Mouse (Mus musculus): ENCODE data around the gene Terb2. TPM values are rescaled to one million over a fixed set of nuclear protein-coding genes. Genes with fewer than 3 reads are reported as not detected.
A peak's percentile ranks its signal among the peaks of the same experiment; 100 is the strongest.

Terb2 gene
- polyA plus RNA-seq, 1 experiment from 2014 or later: not detected

GRCm38 (mm10) chr2:122156051-122156700, 29.9 kb upstream of the Terb2 start:
- 51% methylated on average over 4 of the region's 4 CpGs for WGBS (ENCODE audit: insufficient replicate concordance)
- ATAC-seq (ENCODE audit: low read depth): peak; percentile 78

GRCm38 (mm10) chr2:122157561-122157960, 28.5 kb upstream of the Terb2 start:
- H3K9ac ChIP-seq (ENCODE audit: low read depth, low read length): no peak overlapping the region
- H3K27me3 ChIP-seq (ENCODE audit: control insufficient read depth, insufficient read depth, low read depth, low read length): no peaks in the 10 kb centered on the region
- no peak overlapping the region for H3K4me2 ChIP-seq (ENCODE audit: low read depth, low read length)
- H3K4me3 ChIP-seq (ENCODE audit: low read depth, low read length): no peak overlapping the region
- peaks cover 6% of the 10 kb centered on the region; the same call in 1 of the 2 replicates for H3K36me3 ChIP-seq (ENCODE audit: control insufficient read depth, insufficient read depth)
- no peaks in the 10 kb centered on the region for H3K9me3 ChIP-seq (replicated peaks; ENCODE audit: control insufficient read depth, low read length)
- no peak for ATAC-seq (ENCODE audit: low read depth)
- no peak overlapping the region for H3K27ac ChIP-seq (ENCODE audit: low read length)
- peaks cover 14% of the 10 kb centered on the region for H3K4me1 ChIP-seq (ENCODE audit: control insufficient read depth, low read depth, low read length)

More at GRCm38 (mm10) chr2:122156051-122156700, 29.9 kb upstream of the Terb2 start:
- Histone ChIP-seq H3K4me2 (ENCODE audit: low read depth, low read length) (no peak overlapping the region), H3K4me1 (ENCODE audit: control insufficient read depth, low read depth, low read length) (peaks cover 14% of the 10 kb centered on the region), H3K9me3 (replicated peaks; ENCODE audit: control insufficient read depth, low read length) (no peaks in the 10 kb centered on the region), H3K9ac (ENCODE audit: low read depth, low read length) (no peak overlapping the region), H3K27me3 (ENCODE audit: control insufficient read depth, insufficient read depth, low read depth, low read length) (no peaks in the 10 kb centered on the region), H3K4me3 (ENCODE audit: low read depth, low read length) (no peak overlapping the region), H3K27ac (ENCODE audit: low read length) (peak overlapping the region; percentile 73), H3K36me3 (ENCODE audit: control insufficient read depth, insufficient read depth) (peaks cover 13% of the 10 kb centered on the region)

- peak overlapping the region; percentile 32; the same call in 1 of the 2 replicates for H3K27ac ChIP-seq (ENCODE audit: low read length)
- peaks cover 3% of the 10 kb centered on the region; the same call in 1 of the 2 replicates for H3K36me3 ChIP-seq (ENCODE audit: control insufficient read depth, insufficient read depth)
- no peaks in the 10 kb centered on the region for H3K27me3 ChIP-seq (ENCODE audit: control insufficient read depth, insufficient read depth, low read depth, low read length)
- ATAC-seq (ENCODE audit: low read depth): 0 out of 2 replicates have a peak, but pooled peaks have one; percentile 18
- H3K9me3 ChIP-seq (replicated peaks; ENCODE audit: control insufficient read depth, low read length): no peaks in the 10 kb centered on the region
- H3K4me3 ChIP-seq (ENCODE audit: low read depth, low read length): no peak overlapping the region
- WGBS (ENCODE audit: insufficient replicate concordance): 56% methylated on average over 6 of the region's 6 CpGs
- H3K4me2 ChIP-seq (ENCODE audit: low read depth, low read length): no peak overlapping the region
- peaks cover 14% of the 10 kb centered on the region for H3K4me1 ChIP-seq (ENCODE audit: control insufficient read depth, low read depth, low read length)
- H3K9ac ChIP-seq (ENCODE audit: low read depth, low read length): no peak overlapping the region
Observed at GRCm38 (mm10) chr2:122158362-122158802, 27.7 kb upstream of the Terb2 start.

GRCm38 (mm10) chr2:122159667-122160066, 26.4 kb upstream of the Terb2 start:
- no peaks in the 10 kb centered on the region for H3K36me3 ChIP-seq (ENCODE audit: control insufficient read depth, insufficient read depth)
- H3K9ac ChIP-seq (ENCODE audit: low read depth, low read length): no peak overlapping the region
- H3K4me3 ChIP-seq (ENCODE audit: low read depth, low read length): no peak overlapping the region
- no peaks in the 10 kb centered on the region for H3K27me3 ChIP-seq (ENCODE audit: control insufficient read depth, insufficient read depth, low read depth, low read length)
- WGBS (ENCODE audit: insufficient replicate concordance): 72% methylated on average over 6 of the region's 6 CpGs
- no peak overlapping the region for H3K27ac ChIP-seq (ENCODE audit: low read length)
- no peak overlapping the region for H3K4me2 ChIP-seq (ENCODE audit: low read depth, low read length)
- ATAC-seq (ENCODE audit: low read depth): no peak
- peaks cover 14% of the 10 kb centered on the region for H3K4me1 ChIP-seq (ENCODE audit: control insufficient read depth, low read depth, low read length)
- H3K9me3 ChIP-seq (replicated peaks; ENCODE audit: control insufficient read depth, low read length): no peaks in the 10 kb centered on the region

- no peak within 1 kb of the TSS for H3K4me2 ChIP-seq (ENCODE audit: low read depth, low read length)
- H3K9me3 ChIP-seq (replicated peaks; ENCODE audit: control insufficient read depth, low read length): no peaks in the 10 kb centered on the region
- ATAC-seq (ENCODE audit: low read depth): peak; percentile 28; the same call in 1 of the 2 replicates
- WGBS (ENCODE audit: insufficient replicate concordance): 37% methylated on average over 2 of the region's 2 CpGs
- H3K27me3 ChIP-seq (ENCODE audit: control insufficient read depth, insufficient read depth, low read depth, low read length): no peaks in the 10 kb centered on the region
- H3K4me1 ChIP-seq (ENCODE audit: control insufficient read depth, low read depth, low read length): peaks cover 5% of the 10 kb centered on the region
- no peak within 1 kb of the TSS for H3K27ac ChIP-seq (ENCODE audit: low read length)
- no peaks in the 10 kb centered on the region for H3K36me3 ChIP-seq (ENCODE audit: control insufficient read depth, insufficient read depth)
- H3K4me3 ChIP-seq (ENCODE audit: low read depth, low read length): no peak within 1 kb of the TSS
- no peak within 1 kb of the TSS for H3K9ac ChIP-seq (ENCODE audit: low read depth, low read length)
Observed at GRCm38 (mm10) chr2:122160680-122161079, 25.4 kb upstream of the Terb2 start, which contains the start of gene Trim69. Gene Trim69, plus strand, starts transcription at chr2:122160700.

- no peak for ATAC-seq (ENCODE audit: low read depth)
- peaks cover 1% of the 10 kb centered on the region for H3K4me1 ChIP-seq (ENCODE audit: control insufficient read depth, low read depth, low read length)
- H3K4me3 ChIP-seq (ENCODE audit: low read depth, low read length): no peak overlapping the region
- H3K9ac ChIP-seq (ENCODE audit: low read depth, low read length): no peak overlapping the region
- H3K4me2 ChIP-seq (ENCODE audit: low read depth, low read length): no peak overlapping the region
- 26% methylated on average over 4 of the region's 4 CpGs for WGBS (ENCODE audit: insufficient replicate concordance)
- H3K36me3 ChIP-seq (ENCODE audit: control insufficient read depth, insufficient read depth): no peaks in the 10 kb centered on the region
- no peaks in the 10 kb centered on the region for H3K9me3 ChIP-seq (replicated peaks; ENCODE audit: control insufficient read depth, low read length)
- no peaks in the 10 kb centered on the region for H3K27me3 ChIP-seq (ENCODE audit: control insufficient read depth, insufficient read depth, low read depth, low read length)
- no peak overlapping the region for H3K27ac ChIP-seq (ENCODE audit: low read length)
Observed at GRCm38 (mm10) chr2:122161542-122161941, 24.5 kb upstream of the Terb2 start.

GRCm38 (mm10) chr2:122162529-122162928, 23.5 kb upstream of the Terb2 start:
- no peaks in the 10 kb centered on the region for H3K36me3 ChIP-seq (ENCODE audit: control insufficient read depth, insufficient read depth)
- H3K9ac ChIP-seq (ENCODE audit: low read depth, low read length): no peak overlapping the region
- H3K4me3 ChIP-seq (ENCODE audit: low read depth, low read length): no peak overlapping the region
- H3K9me3 ChIP-seq (replicated peaks; ENCODE audit: control insufficient read depth, low read length): no peaks in the 10 kb centered on the region
- H3K27ac ChIP-seq (ENCODE audit: low read length): no peak overlapping the region
- no peak overlapping the region for H3K4me2 ChIP-seq (ENCODE audit: low read depth, low read length)
- no peak for ATAC-seq (ENCODE audit: low read depth)
- no peaks in the 10 kb centered on the region for H3K27me3 ChIP-seq (ENCODE audit: control insufficient read depth, insufficient read depth, low read depth, low read length)
- no peaks in the 10 kb centered on the region for H3K4me1 ChIP-seq (ENCODE audit: control insufficient read depth, low read depth, low read length)
- 37% methylated on average over 2 of the region's 2 CpGs for WGBS (ENCODE audit: insufficient replicate concordance)

- no peaks in the 10 kb centered on the region for H3K27me3 ChIP-seq (ENCODE audit: control insufficient read depth, insufficient read depth, low read depth, low read length)
- H3K4me3 ChIP-seq (ENCODE audit: low read depth, low read length): no peak overlapping the region
- no peak overlapping the region for H3K9ac ChIP-seq (ENCODE audit: low read depth, low read length)
- no peaks in the 10 kb centered on the region for H3K4me1 ChIP-seq (ENCODE audit: control insufficient read depth, low read depth, low read length)
- 62% methylated on average over 13 of the region's 13 CpGs for WGBS (ENCODE audit: insufficient replicate concordance)
- H3K9me3 ChIP-seq (replicated peaks; ENCODE audit: control insufficient read depth, low read length): no peaks in the 10 kb centered on the region
- no peak overlapping the region for H3K4me2 ChIP-seq (ENCODE audit: low read depth, low read length)
- ATAC-seq (ENCODE audit: low read depth): no peak
- no peak overlapping the region for H3K27ac ChIP-seq (ENCODE audit: low read length)
- H3K36me3 ChIP-seq (ENCODE audit: control insufficient read depth, insufficient read depth): no peaks in the 10 kb centered on the region
Observed at GRCm38 (mm10) chr2:122163430-122164195, 22.5 kb upstream of the Terb2 start.

- ATAC-seq (ENCODE audit: low read depth): peak; percentile 37; the same call in 1 of the 2 replicates
Observed at GRCm38 (mm10) chr2:122164293-122164692, 21.8 kb upstream of the Terb2 start.

More at GRCm38 (mm10) chr2:122164293-122164692, 21.8 kb upstream of the Terb2 start:
- no peaks in the 10 kb centered on the region for H3K36me3 ChIP-seq (ENCODE audit: control insufficient read depth, insufficient read depth)
- no peaks in the 10 kb centered on the region for H3K27me3 ChIP-seq (ENCODE audit: control insufficient read depth, insufficient read depth, low read depth, low read length)
- H3K9ac ChIP-seq (ENCODE audit: low read depth, low read length): no peak overlapping the region
- H3K27ac ChIP-seq (ENCODE audit: low read length): no peak overlapping the region
- H3K4me2 ChIP-seq (ENCODE audit: low read depth, low read length): no peak overlapping the region
- H3K9me3 ChIP-seq (replicated peaks; ENCODE audit: control insufficient read depth, low read length): no peaks in the 10 kb centered on the region
- no peaks in the 10 kb centered on the region for H3K4me1 ChIP-seq (ENCODE audit: control insufficient read depth, low read depth, low read length)
- 70% methylated on average over 11 of the region's 11 CpGs for WGBS (ENCODE audit: insufficient replicate concordance)
- H3K4me3 ChIP-seq (ENCODE audit: low read depth, low read length): no peak overlapping the region

Data from liver, embryonic 16.5 days (tissue).